Mouse (Mus musculus): ENCODE measurements around the gene Ergic1.

The Ergic1 gene

GRCm38 (mm10) chr17:26596856-26597481, 35.7 kb downstream of the Ergic1 start:
- in situ Hi-C loops (cut with MboI, MseI): no loop called here

- in situ Hi-C loops (cut with MboI, MseI): no loop called here
Measured at GRCm38 (mm10) chr17:26598845-26599244, 37.6 kb downstream of the Ergic1 start.

GRCm38 (mm10) chr17:26600913-26601447, 39.7 kb downstream of the Ergic1 start:
- in situ Hi-C loops (cut with MboI, MseI): no loop called here

- in situ Hi-C loops (cut with MboI, MseI): no loop called here
Measured at GRCm38 (mm10) chr17:26601514-26601913, 40.2 kb downstream of the Ergic1 start.

- in situ Hi-C loops (cut with MboI, MseI): no loop called here
Measured at GRCm38 (mm10) chr17:26601926-26602325, 40.6 kb downstream of the Ergic1 start.

GRCm38 (mm10) chr17:26602371-26602885, 41.1 kb downstream of the Ergic1 start:
- in situ Hi-C loops (cut with MboI, MseI): no loop called here

GRCm38 (mm10) chr17:26603311-26603710, 42.0 kb downstream of the Ergic1 start:
- in situ Hi-C loops (cut with MboI, MseI): no loop called here

GRCm38 (mm10) chr17:26605636-26606035, 44.3 kb downstream of the Ergic1 start:
- in situ Hi-C loops (cut with MboI, MseI): no loop called here

- in situ Hi-C loops (cut with MboI, MseI): no loop called here
Measured at GRCm38 (mm10) chr17:26606516-26606915, 45.2 kb downstream of the Ergic1 start.

- in situ Hi-C loops (cut with MboI, MseI): no loop called here
Measured at GRCm38 (mm10) chr17:26608348-26608747, 47.1 kb downstream of the Ergic1 start.

- in situ Hi-C loops (cut with MboI, MseI): no loop called here
Measured at GRCm38 (mm10) chr17:26608877-26609276, 47.6 kb downstream of the Ergic1 start.

GRCm38 (mm10) chr17:26609820-26610219, 48.5 kb downstream of the Ergic1 start:
- in situ Hi-C loops (cut with MboI, MseI): no loop called here

- in situ Hi-C loops (cut with MboI, MseI): no loop called here
Measured at GRCm38 (mm10) chr17:26611328-26611727, 50.0 kb downstream of the Ergic1 start.

GRCm38 (mm10) chr17:26611918-26612317, 50.6 kb downstream of the Ergic1 start:
- in situ Hi-C loops (cut with MboI, MseI): no loop called here

GRCm38 (mm10) chr17:26614286-26614685, 53.0 kb downstream of the Ergic1 start:
- in situ Hi-C loops (cut with MboI, MseI): no loop called here

GRCm38 (mm10) chr17:26614708-26615486, 53.6 kb downstream of the Ergic1 start:
- in situ Hi-C loops (cut with MboI, MseI): no loop called here

GRCm38 (mm10) chr17:26616696-26617095, 55.4 kb downstream of the Ergic1 start:
- in situ Hi-C loops (cut with MboI, MseI): no loop called here

GRCm38 (mm10) chr17:26618498-26618897, 57.2 kb downstream of the Ergic1 start:
- in situ Hi-C loops (cut with MboI, MseI): no loop called here

GRCm38 (mm10) chr17:26619577-26619976, 58.3 kb downstream of the Ergic1 start:
- in situ Hi-C loops (cut with MboI, MseI): no loop called here

GRCm38 (mm10) chr17:26620292-26620691, 59.0 kb downstream of the Ergic1 start:
- in situ Hi-C loops (cut with MboI, MseI): no loop called here

- in situ Hi-C loops (cut with MboI, MseI): no loop called here
Measured at GRCm38 (mm10) chr17:26620786-26621766, 59.8 kb downstream of the Ergic1 start.

Data from regulatory T cell (primary cell).